Mouse (Mus musculus) E14TG2a.4 (cell line): Measurements from ENCODE around the gene Parm1.

Experiments
- H3K27me3 ChIP-seq: 2 replicates; pipeline ENCODE4 v1.6.1; 2014; ENCODE audit warnings: low read length, control low read depth; ENCODE audit not compliant: insufficient read depth
- H3K36me3 ChIP-seq: 2 replicates; pipeline ENCODE4 v1.6.1; 2014; ENCODE audit warnings: low read length, control low read depth; ENCODE audit not compliant: insufficient read depth
- H3K4me1 ChIP-seq: replicated peaks from 2 replicates; pipeline ENCODE4 v1.6.1; 2014; ENCODE audit warnings: low read depth, low read length, control low read depth
- H3K4me3 ChIP-seq: replicated peaks from 2 replicates; pipeline ENCODE4 v1.5.1; 2014; ENCODE audit warnings: mild to moderate bottlenecking, low read length
- H3K9me3 ChIP-seq: 2 replicates; pipeline ENCODE4 v1.6.1; 2014; ENCODE audit warnings: low read length, control low read depth
- CTCF ChIP-seq: conservative IDR thresholded peaks from 2 replicates; pipeline ENCODE4 v1.5.1; 2014; ENCODE audit warnings: low read length
- NANOG ChIP-seq: IDR thresholded peaks from 2 replicates; pipeline ENCODE4 v1.6.1; 2014; ENCODE audit warnings: borderline replicate concordance, low read length, mixed read lengths
- POU5F1 ChIP-seq: IDR thresholded peaks from 2 replicates; pipeline ENCODE4 v1.6.1; 2014; ENCODE audit warnings: low read length, borderline replicate concordance

Parm1 gene

GRCm38 (mm10) chr5:91597216-91597615, 79.8 kb downstream of the Parm1 start:
- no peaks in the 10 kb centered on the region for H3K27me3 ChIP-seq
- peaks cover 3% of the 10 kb centered on the region; the same call in 1 of the 2 replicates for H3K4me1 ChIP-seq
- H3K4me3 ChIP-seq: no peak overlapping the region
- H3K36me3 ChIP-seq: no peaks in the 10 kb centered on the region
- no peaks in the 10 kb centered on the region for H3K9me3 ChIP-seq
- TF ChIP-seq POU5F1: no peak
- no peak for TF ChIP-seq CTCF
- no peak for TF ChIP-seq NANOG

- Histone ChIP-seq H3K4me3 (no peak overlapping the region), H3K4me1 (no peaks in the 10 kb centered on the region), H3K36me3 (no peaks in the 10 kb centered on the region), H3K9me3 (no peaks in the 10 kb centered on the region), H3K27me3 (no peaks in the 10 kb centered on the region)
- TF ChIP-seq CTCF: no peak
- no peak for TF ChIP-seq NANOG
- no peak for TF ChIP-seq POU5F1
Measured at GRCm38 (mm10) chr5:91599801-91600200, 82.4 kb downstream of the Parm1 start.

- H3K4me1 ChIP-seq: no peaks in the 10 kb centered on the region
- no peaks in the 10 kb centered on the region for H3K9me3 ChIP-seq
- no peaks in the 10 kb centered on the region for H3K27me3 ChIP-seq
- H3K4me3 ChIP-seq: no peak overlapping the region
- TF ChIP-seq POU5F1 (no peak), CTCF (no peak), NANOG (no peak)
- no peaks in the 10 kb centered on the region for H3K36me3 ChIP-seq
Measured at GRCm38 (mm10) chr5:91603347-91603746, 85.9 kb downstream of the Parm1 start.

- Histone ChIP-seq H3K9me3 (no peaks in the 10 kb centered on the region), H3K4me3 (no peak overlapping the region), H3K36me3 (no peaks in the 10 kb centered on the region), H3K27me3 (no peaks in the 10 kb centered on the region), H3K4me1 (no peaks in the 10 kb centered on the region)
- TF ChIP-seq POU5F1 (no peak), CTCF (no peak), NANOG (no peak)
Measured at GRCm38 (mm10) chr5:91603787-91604439, 86.5 kb downstream of the Parm1 start.

- Histone ChIP-seq H3K27me3 (no peaks in the 10 kb centered on the region), H3K36me3 (no peaks in the 10 kb centered on the region), H3K4me1 (no peaks in the 10 kb centered on the region), H3K4me3 (no peak overlapping the region), H3K9me3 (no peaks in the 10 kb centered on the region)
- TF ChIP-seq CTCF (no peak), POU5F1 (no peak), NANOG (no peak)
Measured at GRCm38 (mm10) chr5:91607234-91607633, 89.8 kb downstream of the Parm1 start.

GRCm38 (mm10) chr5:91607841-91608240, 90.4 kb downstream of the Parm1 start:
- Histone ChIP-seq H3K4me3 (no peak overlapping the region), H3K9me3 (no peaks in the 10 kb centered on the region), H3K4me1 (no peaks in the 10 kb centered on the region), H3K36me3 (no peaks in the 10 kb centered on the region), H3K27me3 (no peaks in the 10 kb centered on the region)
- TF ChIP-seq NANOG (no peak), CTCF (no peak)

GRCm38 (mm10) chr5:91609041-91609440, 91.6 kb downstream of the Parm1 start:
- no peaks in the 10 kb centered on the region for H3K9me3 ChIP-seq
- no peaks in the 10 kb centered on the region for H3K4me1 ChIP-seq
- no peaks in the 10 kb centered on the region for H3K36me3 ChIP-seq
- H3K27me3 ChIP-seq: no peaks in the 10 kb centered on the region
- TF ChIP-seq POU5F1 (no peak), CTCF (no peak), NANOG (no peak)
- no peak overlapping the region for H3K4me3 ChIP-seq

- Histone ChIP-seq H3K9me3 (no peaks in the 10 kb centered on the region), H3K27me3 (no peaks in the 10 kb centered on the region), H3K4me1 (no peaks in the 10 kb centered on the region), H3K4me3 (no peak overlapping the region), H3K36me3 (no peaks in the 10 kb centered on the region)
- TF ChIP-seq CTCF: no peak
- TF ChIP-seq POU5F1: no peak
- TF ChIP-seq NANOG: no peak
Measured at GRCm38 (mm10) chr5:91609511-91610300, 92.3 kb downstream of the Parm1 start.
